Mouse (Mus musculus): ENCODE measurements around the gene Mfap1b. TPM values are rescaled to one million over a fixed set of nuclear protein-coding genes. Genes with fewer than 3 reads are reported as not detected.
"Not testable (repeated sequence)": the region's sequence is repeated elsewhere in the genome, so short reads cannot be mapped to it uniquely, and the experiment has no call there.

Gene Mfap1b
- total RNA-seq (2012; rRNA removed) (15.6 and 17.3 TPM in 2 replicates), total RNA-seq (2014; rRNA removed) (24.3 TPM in 2 replicates), polyA plus RNA-seq (2012; ENCODE audit: insufficient read length, low read depth) (29.7 and 33.2 TPM in 2 replicates)

- H3K9ac ChIP-seq (ENCODE audit: insufficient read depth, low read depth) = peak within 1 kb of the TSS; percentile 88
- H3K4me3 ChIP-seq (replicated peaks in 1 of 3; ENCODE audit: low read depth in 2 of 3, low read length in 2 of 3, poor library complexity in 1 of 3) = peak within 1 kb of the TSS; percentile 57 to 88 (median 58)
- peak; percentile 91 for DNase-seq (ENCODE audit: extremely low read depth)
- peak; percentile 82; the same call in 1 of the 2 replicates for TF ChIP-seq KAT2A (IDR thresholded peaks at IDR 0.05; ENCODE audit: insufficient replicate concordance, low read length)
- peak; percentile 91 for TF ChIP-seq ELF1 (IDR thresholded peaks at IDR 0.05; ENCODE audit: low read depth, low read length)
- 0 out of 2 replicates have a peak, but pooled peaks have one; percentile 39 for TF ChIP-seq ZMIZ1 (IDR thresholded peaks at IDR 0.05; ENCODE audit: low read depth, low read length)
- TF ChIP-seq NELFE (IDR thresholded peaks at IDR 0.05; ENCODE audit: low read depth, low read length) = peak; percentile 93
- TF ChIP-seq POLR2A (IDR thresholded peaks at IDR 0.05; ENCODE audit: low read depth, low read length) = peak; percentile 88
- TF ChIP-seq NRF1 (IDR thresholded peaks at IDR 0.05; ENCODE audit: low read depth, low read length) = peak; percentile 73
- TF ChIP-seq TCF12 (IDR thresholded peaks at IDR 0.05; ENCODE audit: low read depth, low read length) = peak; percentile 73
- peak; percentile 90 for TF ChIP-seq TBP (conservative IDR thresholded peaks at IDR 0.05; ENCODE audit: low read depth, low read length)
- peak; percentile 89 for TF ChIP-seq HCFC1 (IDR thresholded peaks at IDR 0.05; ENCODE audit: low read depth, low read length)
- peak; percentile 98 for TF ChIP-seq SIN3A (IDR thresholded peaks at IDR 0.05; ENCODE audit: low read length)
- TF ChIP-seq MXI1 (IDR thresholded peaks at IDR 0.05; ENCODE audit: low read depth, low read length) = peak; percentile 62
- H3K27me3 ChIP-seq (replicated peaks); H3K27ac ChIP-seq (ENCODE audit: insufficient read depth, low read depth); in situ Hi-C loops (cut with MboI; ENCODE audit: low pct_ligation_motif_present, low pct_unique_long_range_greater_than_20kb, low sequenced_read_pairs); H3K9me3 ChIP-seq (replicated peaks; ENCODE audit: low read length); H3K79me2 ChIP-seq (replicated peaks; ENCODE audit: control insufficient read depth, extremely low read depth, insufficient read depth, poor library complexity, severe bottlenecking); H3K4me1 ChIP-seq (ENCODE audit: control insufficient read depth in 1 of 2, insufficient read depth in 2 of 2); dilution Hi-C loops (cut with MboI; ENCODE audit: extremely low pct_ligation_motif_present, extremely low pct_unique_long_range_greater_than_20kb, low sequenced_read_pairs): not testable (repeated sequence)
- peaks cover 12% of the 10 kb centered on the region in 2 experiments for H3K36me3 ChIP-seq (replicated peaks in 1 of 2; ENCODE audit: control insufficient read depth in 1 of 2, insufficient read depth in 1 of 2, low read length in 1 of 2)
- peak within 1 kb of the TSS; percentile 55 for H3K4me2 ChIP-seq (ENCODE audit: insufficient read depth, low read depth, poor library complexity, severe bottlenecking)
These were observed at the start of gene Mfap1b for GRCm38 (mm10) chr2:121473301-121474179. Gene Mfap1b (minus strand): TSS chr2:121474067.

GRCm38 (mm10) chr2:121522830-121523229, 49.0 kb upstream of the Mfap1b start:
- H3K4me2 ChIP-seq (ENCODE audit: insufficient read depth, low read depth, poor library complexity, severe bottlenecking); in situ Hi-C loops (cut with MboI; ENCODE audit: low pct_ligation_motif_present, low pct_unique_long_range_greater_than_20kb, low sequenced_read_pairs); DNase-seq (ENCODE audit: extremely low read depth); H3K9me3 ChIP-seq (replicated peaks; ENCODE audit: low read length); H3K27me3 ChIP-seq (replicated peaks); H3K4me3 ChIP-seq (replicated peaks in 1 of 3; ENCODE audit: low read depth in 2 of 3, low read length in 2 of 3, poor library complexity in 1 of 3); H3K79me2 ChIP-seq (replicated peaks; ENCODE audit: control insufficient read depth, extremely low read depth, insufficient read depth, poor library complexity, severe bottlenecking); H3K9ac ChIP-seq (ENCODE audit: insufficient read depth, low read depth); dilution Hi-C loops (cut with MboI; ENCODE audit: extremely low pct_ligation_motif_present, extremely low pct_unique_long_range_greater_than_20kb, low sequenced_read_pairs); H3K27ac ChIP-seq (ENCODE audit: insufficient read depth, low read depth); H3K4me1 ChIP-seq (ENCODE audit: control insufficient read depth in 1 of 2, insufficient read depth in 2 of 2): not testable (repeated sequence)
- peaks cover 33 to 63% of the 10 kb centered on the region in 2 experiments for H3K36me3 ChIP-seq (replicated peaks in 1 of 2; ENCODE audit: control insufficient read depth in 1 of 2, insufficient read depth in 1 of 2, low read length in 1 of 2)

GRCm38 (mm10) chr2:121522006-121522405, 48.1 kb upstream of the Mfap1b start:
- no peaks in the 10 kb centered on the region for H3K4me1 ChIP-seq (ENCODE audit: control insufficient read depth in 1 of 2, insufficient read depth in 2 of 2)
- dilution Hi-C loops (cut with MboI; ENCODE audit: extremely low pct_ligation_motif_present, extremely low pct_unique_long_range_greater_than_20kb, low sequenced_read_pairs) = no loop called here
- DNase-seq (ENCODE audit: extremely low read depth) = no peak
- no peak overlapping the region for H3K4me2 ChIP-seq (ENCODE audit: insufficient read depth, low read depth, poor library complexity, severe bottlenecking)
- H3K4me3 ChIP-seq (replicated peaks in 1 of 3; ENCODE audit: low read depth in 2 of 3, low read length in 2 of 3, poor library complexity in 1 of 3) = no peak overlapping the region
- TF ChIP-seq NELFE (IDR thresholded peaks at IDR 0.05; ENCODE audit: low read depth, low read length) (no peak), ZC3H11A (IDR thresholded peaks at IDR 0.05; ENCODE audit: low read depth, low read length) (no peak), TCF12 (IDR thresholded peaks at IDR 0.05; ENCODE audit: low read depth, low read length) (no peak), TBP (conservative IDR thresholded peaks at IDR 0.05; ENCODE audit: low read depth, low read length) (no peak)
- H3K27ac ChIP-seq (ENCODE audit: insufficient read depth, low read depth) = no peak overlapping the region
- H3K9ac ChIP-seq (ENCODE audit: insufficient read depth, low read depth) = no peak overlapping the region
- in situ Hi-C loops (cut with MboI; ENCODE audit: low pct_ligation_motif_present, low pct_unique_long_range_greater_than_20kb, low sequenced_read_pairs) = no loop called here
- H3K27me3 ChIP-seq (replicated peaks) = no peaks in the 10 kb centered on the region
- 0 out of 2 replicates have a peak, but pooled peaks cover 4% of the 10 kb centered on the region for H3K79me2 ChIP-seq (replicated peaks; ENCODE audit: control insufficient read depth, extremely low read depth, insufficient read depth, poor library complexity, severe bottlenecking)
- H3K36me3 ChIP-seq (replicated peaks in 1 of 2; ENCODE audit: control insufficient read depth in 1 of 2, insufficient read depth in 1 of 2, low read length in 1 of 2) = peaks cover 34 to 68% of the 10 kb centered on the region in 2 experiments
- H3K9me3 ChIP-seq (replicated peaks; ENCODE audit: low read length) = no peaks in the 10 kb centered on the region

GRCm38 (mm10) chr2:121518711-121519110, 44.8 kb upstream of the Mfap1b start:
- H3K27ac ChIP-seq (ENCODE audit: insufficient read depth, low read depth); H3K9ac ChIP-seq (ENCODE audit: insufficient read depth, low read depth); H3K9me3 ChIP-seq (replicated peaks; ENCODE audit: low read length); in situ Hi-C loops (cut with MboI; ENCODE audit: low pct_ligation_motif_present, low pct_unique_long_range_greater_than_20kb, low sequenced_read_pairs); H3K4me1 ChIP-seq (ENCODE audit: control insufficient read depth in 1 of 2, insufficient read depth in 2 of 2); H3K4me2 ChIP-seq (ENCODE audit: insufficient read depth, low read depth, poor library complexity, severe bottlenecking); dilution Hi-C loops (cut with MboI; ENCODE audit: extremely low pct_ligation_motif_present, extremely low pct_unique_long_range_greater_than_20kb, low sequenced_read_pairs); H3K27me3 ChIP-seq (replicated peaks); DNase-seq (ENCODE audit: extremely low read depth); H3K4me3 ChIP-seq (replicated peaks in 1 of 3; ENCODE audit: low read depth in 2 of 3, low read length in 2 of 3, poor library complexity in 1 of 3): not testable (repeated sequence)
- Histone ChIP-seq H3K79me2 (replicated peaks; ENCODE audit: control insufficient read depth, extremely low read depth, insufficient read depth, poor library complexity, severe bottlenecking) (peaks cover 25% of the 10 kb centered on the region), H3K36me3 (replicated peaks in 1 of 2; ENCODE audit: control insufficient read depth in 1 of 2, insufficient read depth in 1 of 2, low read length in 1 of 2) (peaks cover 35 to 64% of the 10 kb centered on the region in 2 experiments)
